Comparison of ENCODE assay signal across 17 mouse cellular contexts in genomic region chr3:107701767-107702394, GRCm38 (mm10). TPM values are rescaled to one million over a fixed set of nuclear protein-coding genes. Genes with fewer than 3 reads are reported as not detected.
"Had no signal": no experiment of that assay in that cellular context is flagged by ENCODE, and none has a peak within 500 bp of the region (broad histone marks: within the 10 kb centered on the region; RNA-seq: fewer than 3 reads in every experiment).

No protein-coding gene starts in this region.

- H3K27ac ChIP-seq: lung, embryonic 15.5 days; midbrain, embryonic 10.5 days; midbrain, embryonic 12.5 days; neural tube, embryonic 12.5 days had no signal

- H3K4me2 ChIP-seq: lung, embryonic 15.5 days; midbrain, embryonic 12.5 days; neural tube, embryonic 12.5 days had no signal

- H3K36me3 ChIP-seq: lung, embryonic 15.5 days; midbrain, embryonic 10.5 days; midbrain, embryonic 12.5 days; neural tube, embryonic 12.5 days had no signal

- H3K4me3 ChIP-seq: lung, embryonic 15.5 days; midbrain, embryonic 10.5 days; midbrain, embryonic 12.5 days; neural tube, embryonic 12.5 days had no signal

- H3K27me3 ChIP-seq: lung, embryonic 15.5 days; midbrain, embryonic 12.5 days; neural tube, embryonic 12.5 days had no signal

- DNase-seq: liver, postnatal 0 days; lung, adult 2 months; lung, postnatal 4 days; midbrain, embryonic 14.5 days; retina, postnatal 1 day; right cerebral cortex, adult 18-20 months; right cerebral cortex, postnatal 25 days; right cerebral cortex, postnatal 4 days; spleen, adult 18-20 months; thymus, adult 18-20 months; thymus, postnatal 14 days; thymus, postnatal 36 days had no signal

RNA-seq across cellular contexts. Expression of gene Csf1, which starts 58.4 kb away (rescaled TPM):
- total RNA-seq: megakaryocyte-erythroid progenitor cell, adult 5-6 weeks had no signal
